Mouse (Mus musculus): ENCODE measurements around the gene Gm11361. TPM values are rescaled to one million over a fixed set of nuclear protein-coding genes. Genes with fewer than 3 reads are reported as not detected.

Gm11361 gene
- polyA plus RNA-seq, 1 experiment = 0.48 TPM

- no peak for TF ChIP-seq POLR2A (IDR thresholded peaks at IDR 0.05; ENCODE audit: low read depth, low read length)
- TF ChIP-seq CTCF (IDR thresholded peaks at IDR 0.05; ENCODE audit: extremely low read depth, insufficient read depth, insufficient read length, insufficient replicate concordance) = no peak
- Histone ChIP-seq H3K27me3 (ENCODE audit: control insufficient read depth, insufficient read depth, low read length) (no peaks in the 10 kb centered on the region), H3K4me3 (ENCODE audit: extremely low read depth, insufficient read depth, insufficient read length) (no peak overlapping the region), H3K4me1 (ENCODE audit: control insufficient read depth, insufficient read depth, insufficient read length) (no peaks in the 10 kb centered on the region), H3K36me3 (ENCODE audit: control insufficient read depth, insufficient read depth, low read length) (no peaks in the 10 kb centered on the region), H3K27ac (ENCODE audit: insufficient read depth, low read length) (no peak overlapping the region)
- 89% methylated on average over 2 of the region's 2 CpGs for WGBS
- DNase-seq (ENCODE audit: low read depth in 1 of 2, low spot score in 2 of 2) = no peak
Measured at GRCm38 (mm10) chr13:28297577-28297976, 40.2 kb downstream of the Gm11361 start.

Other genes with a start within 250 kb of the Gm11361 start
- not detected in 2 replicates for gene Prl4a1, start 241.3 kb upstream of the Gm11361 start, polyA plus RNA-seq (2012; rRNA removed)
- not detected in 2 replicates for gene Prl5a1, start 115.0 kb upstream of the Gm11361 start, polyA plus RNA-seq (2012; rRNA removed)